Mouse (Mus musculus) embryo, embryonic 10.5 days (tissue): Measurements from ENCODE around the gene Esp24.
"Not testable (repeated sequence)": the region's sequence is repeated elsewhere in the genome, so short reads cannot be mapped to it uniquely, and the experiment has no call there.

Source experiments
- DNase-seq: peaks from one replicate; pipeline ENCODE4 v3.0.0-alpha.2; 2015; ENCODE audit warnings: low spot score

Gene Esp24

DNA sequence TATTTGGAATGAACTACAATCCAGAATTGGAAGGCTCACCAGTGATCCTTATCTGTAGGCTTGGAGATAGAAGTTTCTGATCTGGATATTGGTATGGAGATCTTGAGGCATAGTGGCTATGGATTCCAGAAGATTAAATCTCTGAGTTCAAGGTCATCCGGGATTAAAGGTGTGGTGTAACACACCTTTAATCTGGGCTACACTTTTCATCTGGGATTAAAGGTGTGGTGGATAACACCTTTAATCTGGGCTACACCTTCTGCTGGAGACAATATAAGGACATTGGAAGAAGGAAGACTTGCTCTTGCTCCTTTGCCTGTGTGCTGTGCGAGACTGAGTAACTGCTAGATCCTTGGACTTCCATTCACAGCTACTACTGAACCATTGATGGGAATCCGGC lies at the start of gene Esp24:
Esp24 (plus strand) TSS at position 301 of the 400 bp plus-strand sequence.
- DNase-seq: not testable (repeated sequence)

DNA sequence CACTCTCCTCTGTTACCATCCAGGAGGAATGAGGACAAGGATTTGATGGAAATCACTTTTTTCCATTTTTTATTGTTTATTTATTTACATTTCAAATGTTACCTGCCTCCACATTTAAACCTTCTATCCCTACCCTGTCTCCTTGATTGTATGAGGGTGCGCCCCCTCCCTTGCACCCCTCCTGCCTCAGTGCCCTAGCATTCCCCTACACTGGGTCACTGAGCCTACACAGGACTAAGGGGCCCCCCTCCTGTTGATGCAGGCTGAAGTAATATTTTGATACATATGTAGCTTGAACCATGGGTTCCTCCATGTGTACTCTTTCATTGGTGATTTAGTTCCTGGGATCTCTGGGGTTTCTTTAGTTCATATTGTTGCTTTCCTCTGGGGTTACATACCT lies 26.6 kb upstream of the Esp24 start:
- DNase-seq: no peak

DNA sequence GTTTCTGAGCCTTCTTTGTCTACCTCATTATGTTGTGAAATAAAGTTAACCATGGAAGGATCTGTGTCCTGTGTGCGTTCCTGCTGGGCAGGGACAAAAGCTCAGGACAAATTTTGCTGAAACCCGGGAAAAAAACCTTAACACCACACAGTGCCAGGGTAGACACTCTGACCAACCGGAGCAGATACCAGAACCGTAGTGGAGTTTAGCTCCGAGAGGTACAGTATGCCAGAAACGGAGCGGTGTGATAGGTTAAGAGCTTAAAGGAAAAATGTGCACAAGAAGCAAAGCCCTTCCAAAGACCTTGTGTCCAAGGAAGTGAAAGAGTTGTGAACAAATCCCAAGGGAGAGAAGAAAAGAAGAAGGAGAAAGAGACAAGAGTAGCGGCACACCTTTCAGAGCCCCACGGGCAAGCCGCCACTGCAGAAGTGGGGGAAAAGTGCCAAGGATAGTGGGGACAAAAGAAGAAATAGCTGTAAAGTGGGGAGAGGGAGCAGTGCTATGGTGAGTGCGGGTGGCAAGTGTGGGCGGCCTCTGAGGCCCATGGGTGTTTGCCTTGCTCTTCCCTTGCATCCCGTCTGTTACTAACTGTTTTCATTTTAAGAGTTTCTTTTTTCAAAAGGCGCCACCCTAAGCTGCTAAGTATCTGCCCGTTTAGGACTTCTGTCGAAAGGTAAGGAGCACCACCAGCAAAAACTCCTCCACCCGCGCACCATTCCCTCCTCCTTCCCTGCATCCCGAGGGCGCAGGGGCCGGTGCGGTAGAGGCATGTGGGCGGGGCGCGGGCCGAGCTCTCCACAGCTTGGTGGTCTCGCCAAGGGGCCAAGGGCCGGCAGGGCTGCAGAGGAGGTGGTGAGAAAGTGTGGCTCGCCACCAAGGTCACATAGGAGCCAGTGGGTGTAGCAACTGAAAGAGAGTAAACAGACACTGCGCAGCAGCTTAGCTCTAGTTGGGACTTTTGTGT lies 25.5 kb upstream of the Esp24 start:
- DNase-seq: peak; percentile 3

DNA sequence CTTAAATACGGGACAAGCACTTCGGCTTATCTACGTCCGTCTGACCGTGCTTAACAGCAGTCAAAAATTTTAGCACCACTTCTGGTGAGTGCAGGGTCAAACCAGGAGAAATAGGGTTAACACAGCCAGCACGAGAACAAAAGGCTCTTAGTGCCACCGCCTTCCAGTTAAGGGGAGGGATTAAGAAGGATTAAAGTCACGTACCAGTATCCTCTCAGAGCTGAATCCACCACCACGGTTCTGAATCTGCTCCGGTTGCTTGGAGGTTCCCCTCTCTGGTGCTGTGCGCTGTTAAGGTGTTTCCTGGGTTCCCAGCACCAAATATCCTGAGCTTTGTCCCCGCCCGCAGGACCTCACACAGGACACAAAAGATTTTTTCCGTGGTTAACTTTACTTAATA lies 19.3 kb upstream of the Esp24 start:
- DNase-seq: no peak

DNA sequence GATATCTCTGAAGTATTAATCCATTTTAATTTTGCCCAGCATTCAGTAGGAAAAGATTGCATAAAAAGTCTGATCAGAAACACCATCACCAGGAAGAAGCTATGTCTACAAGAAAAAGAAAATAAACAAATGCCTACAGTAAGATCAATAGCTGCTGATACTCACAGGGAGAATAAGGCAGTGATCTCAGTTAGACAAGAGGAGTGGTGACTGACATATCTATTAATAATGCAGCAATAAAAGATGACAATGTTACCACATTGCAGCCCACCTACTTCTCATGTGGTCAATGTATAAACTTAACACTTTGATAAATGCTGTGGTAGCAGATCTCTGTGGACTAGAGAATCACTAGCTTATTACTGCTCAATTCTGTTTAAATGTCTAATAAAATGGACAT lies 6.7 kb downstream of the Esp24 start, which contains the start of gene Gm21903:
Gm21903 (minus strand) TSS at position 101 of the 400 bp plus-strand sequence.
- DNase-seq: no peak

DNA sequence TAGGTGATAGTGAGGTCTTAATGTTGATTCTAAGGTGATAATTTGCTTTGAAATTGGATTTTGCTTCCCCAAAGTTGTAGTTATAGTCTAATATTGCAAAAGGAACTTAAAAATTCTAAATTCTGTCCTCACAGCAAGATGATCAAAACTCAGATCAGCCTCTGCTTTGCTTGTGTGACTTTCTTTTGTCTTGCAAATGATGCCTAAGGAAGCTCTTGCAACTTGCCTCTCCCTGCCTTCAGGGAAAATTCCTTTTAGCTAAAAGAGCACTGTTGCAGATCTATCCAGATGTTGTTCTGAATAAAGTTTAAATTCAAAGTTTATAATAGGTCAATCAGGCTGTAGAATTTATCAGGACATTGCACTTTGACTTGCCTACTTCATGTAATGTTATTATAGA lies 27.1 kb downstream of the Esp24 start:
- DNase-seq: no peak

DNA sequence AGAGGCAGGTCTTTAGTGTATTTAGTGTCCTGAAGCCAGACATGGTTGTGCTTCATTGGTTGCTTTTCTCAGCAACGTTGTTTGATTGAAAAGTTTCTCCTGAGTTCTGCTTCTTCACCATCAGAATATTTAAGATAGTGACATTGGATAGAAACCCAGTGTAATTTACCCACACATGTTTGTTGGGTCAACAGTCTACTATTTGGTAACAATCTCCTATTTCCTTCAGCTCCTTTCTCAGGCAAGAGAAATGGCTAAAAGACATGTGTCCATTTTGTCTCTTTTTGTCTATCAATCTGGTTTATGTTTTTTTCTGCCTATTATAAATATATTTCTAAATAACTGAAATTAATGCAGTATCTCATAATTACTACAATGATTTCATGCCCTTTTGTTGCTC lies 40.4 kb downstream of the Esp24 start, which contains the start of gene Esp23:
Esp23 (minus strand) TSS at position 101 of the 400 bp plus-strand sequence.
- no peak for DNase-seq
